Mouse (Mus musculus): Measurements from ENCODE around the gene Gm21970.

Gene Gm21970

DNA sequence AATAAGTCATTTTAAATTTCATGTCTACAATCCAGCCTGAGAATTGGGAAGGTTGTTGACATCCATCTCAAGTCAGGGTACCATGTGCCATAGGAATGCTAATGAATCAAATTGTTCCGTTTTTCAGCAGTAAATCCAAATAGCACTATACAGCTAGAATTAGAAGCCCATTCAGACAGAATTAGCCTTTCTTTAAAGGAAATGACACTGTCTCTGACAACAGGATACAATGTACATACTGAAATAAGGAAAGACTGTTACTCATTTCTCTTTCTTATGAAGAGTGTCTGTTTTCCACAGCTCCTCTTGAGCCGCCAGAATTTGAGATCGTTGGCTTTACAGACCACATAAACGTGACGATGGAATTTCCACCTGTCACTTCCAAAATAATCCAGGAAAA lies at the start of gene Gm21970:
Gm21970 (plus strand) TSS at position 301 of the 400 bp plus-strand sequence.
- WGBS: 77% methylated on average over 5 of the region's 5 CpGs

DNA sequence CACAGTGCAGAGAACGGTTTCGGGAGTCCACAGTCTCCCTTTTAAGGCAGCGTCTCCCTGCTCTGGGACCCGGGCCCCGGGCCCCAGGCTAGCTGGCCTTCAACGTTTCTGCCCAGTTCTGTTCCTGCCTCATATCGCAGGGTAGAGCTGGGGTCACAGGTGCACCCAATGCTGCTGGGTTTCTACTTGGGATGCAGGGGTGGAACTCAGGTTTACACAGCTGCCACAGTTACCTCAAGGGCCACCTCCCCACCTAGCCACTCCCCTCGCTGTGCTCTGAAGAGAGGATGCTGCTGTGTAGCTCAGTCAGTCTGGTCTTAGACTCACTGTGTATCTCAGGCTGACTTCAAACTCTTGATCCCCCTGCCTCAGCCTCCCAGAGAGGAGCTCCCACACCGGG lies 45.0 kb upstream of the Gm21970 start:
- 85% methylated on average over 9 of the region's 9 CpGs for WGBS

DNA sequence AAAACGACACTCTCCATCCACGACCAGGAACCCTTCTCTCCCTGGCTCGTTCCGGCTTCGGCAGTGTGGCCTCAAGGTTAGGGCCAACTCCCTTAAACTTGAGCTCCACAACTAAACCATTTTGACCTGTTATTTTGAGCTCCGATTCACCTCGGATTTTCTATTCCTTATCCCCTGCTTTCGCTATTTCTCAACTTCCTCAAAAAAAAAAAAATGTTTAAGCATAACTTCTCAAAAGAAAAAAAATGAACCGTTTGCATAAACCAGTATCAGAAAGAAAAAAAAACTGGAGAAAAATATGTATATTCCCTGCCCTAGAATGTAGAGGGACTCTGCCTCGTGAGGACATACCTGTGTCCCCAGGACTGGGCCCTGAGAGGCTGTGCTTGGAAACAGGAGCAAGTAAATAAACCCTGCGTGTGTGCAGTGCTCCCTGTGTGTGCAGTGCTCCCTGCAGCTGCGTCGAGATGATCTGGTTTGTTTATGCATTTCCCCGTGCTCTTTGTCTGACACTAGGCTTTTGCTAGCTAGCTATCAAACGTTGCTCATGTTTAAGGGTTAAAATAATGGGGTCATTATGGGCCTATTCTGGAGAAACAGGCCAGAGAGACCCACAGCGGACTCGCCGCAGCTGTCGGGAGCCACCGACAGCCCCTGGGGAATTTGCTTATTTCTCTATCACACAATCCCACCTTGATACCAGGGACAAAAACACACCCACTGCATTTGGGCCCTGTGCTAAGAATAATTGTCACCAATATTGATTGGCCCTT lies 43.8 kb upstream of the Gm21970 start:
- 79% methylated on average over 20 of the region's 20 CpGs for WGBS

DNA sequence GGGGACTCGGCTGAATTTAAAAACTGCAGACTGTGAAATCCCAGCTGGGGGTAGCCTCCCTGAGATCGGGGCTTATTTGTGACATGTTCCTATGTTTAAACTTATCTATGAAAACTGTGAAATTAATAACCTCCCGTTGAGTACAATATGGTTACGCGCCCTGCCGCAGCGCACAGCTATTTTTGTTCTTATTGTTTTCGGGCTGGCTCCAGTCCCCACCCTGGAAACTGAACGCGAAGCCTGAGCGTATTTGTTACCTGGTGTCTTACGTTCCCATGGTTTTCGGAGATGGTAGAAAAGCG lies 43.3 kb upstream of the Gm21970 start:
- WGBS: 80% methylated on average over 14 of the region's 14 CpGs

DNA sequence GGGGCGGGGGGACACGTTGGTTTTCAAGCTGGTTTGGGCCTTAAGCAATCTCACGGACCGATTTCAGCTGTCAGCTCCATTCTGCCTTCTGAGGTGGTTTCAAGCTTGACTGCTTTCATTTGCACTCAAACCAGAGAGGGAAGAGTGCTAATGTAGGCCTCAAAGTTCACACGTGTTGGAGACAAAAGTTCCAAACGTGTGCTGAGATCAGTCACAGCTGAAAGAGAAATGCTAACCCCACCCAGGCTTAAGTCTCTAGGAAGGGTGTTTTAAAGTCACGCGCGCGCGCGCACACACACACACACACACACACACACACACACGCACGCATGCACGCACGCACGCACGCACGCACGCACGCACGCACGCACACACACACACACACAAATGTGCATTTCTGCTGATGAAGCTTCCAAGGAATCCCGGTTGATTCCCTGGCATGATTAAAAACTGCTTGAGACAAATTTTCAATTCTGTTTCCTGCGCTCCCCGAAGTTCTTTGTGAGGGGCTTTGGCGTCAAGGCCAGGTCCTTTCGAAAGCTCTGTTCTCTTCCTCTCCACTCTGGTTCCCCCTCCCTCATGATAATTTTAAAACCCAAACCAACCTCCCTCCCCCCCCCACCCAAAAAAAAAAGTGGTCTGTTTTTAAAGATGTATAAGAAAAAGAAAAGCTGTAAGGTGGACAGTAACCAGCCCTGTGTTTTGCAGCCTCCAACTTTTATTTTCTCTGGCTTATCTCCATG lies 42.8 kb upstream of the Gm21970 start:
- 78% methylated on average over 28 of the region's 28 CpGs for WGBS

DNA sequence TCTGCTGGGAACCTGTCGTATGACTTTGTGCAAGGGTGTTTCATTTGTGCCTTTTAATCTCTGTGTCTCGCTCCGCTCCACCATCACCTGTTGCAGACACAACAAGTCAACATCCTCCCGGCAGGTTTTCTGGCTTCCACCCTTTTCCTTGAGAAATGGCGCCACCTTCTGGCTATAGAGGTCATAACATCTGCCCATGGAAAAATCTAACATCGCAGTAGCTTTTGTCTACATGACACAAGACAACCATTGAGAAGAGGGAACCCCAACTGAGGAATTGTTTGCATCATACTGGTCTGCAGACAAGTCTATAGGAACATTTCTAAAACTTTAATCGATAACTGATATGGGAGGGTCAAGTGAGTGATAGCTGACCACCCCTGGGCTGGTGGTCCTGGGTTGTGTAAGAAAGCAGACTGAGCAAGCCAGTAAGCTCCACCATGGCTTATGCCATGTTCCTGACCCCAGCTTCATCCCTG lies 39.4 kb upstream of the Gm21970 start:
- 2% methylated on average over 7 of the region's 7 CpGs for WGBS

DNA sequence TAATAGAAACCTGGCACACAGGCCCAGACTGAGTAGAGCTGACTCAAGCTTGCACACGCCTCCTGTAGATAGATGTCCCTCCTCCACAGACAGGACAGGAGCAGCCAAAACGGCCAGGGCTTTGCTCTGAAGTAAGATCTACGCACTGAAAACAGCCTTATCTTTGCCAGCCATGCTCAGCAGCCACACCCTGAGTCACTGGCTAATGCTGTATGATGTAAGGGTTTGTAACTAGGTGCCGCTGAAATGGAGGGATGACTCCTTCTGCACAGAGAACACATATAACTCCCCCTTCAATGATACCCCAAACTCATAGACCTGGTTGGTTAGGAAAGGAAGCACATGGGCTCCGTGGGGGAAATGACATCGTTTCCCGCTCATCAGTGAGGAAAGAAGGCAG lies 38.8 kb upstream of the Gm21970 start:
- WGBS: 68% methylated on average over 7 of the region's 7 CpGs

DNA sequence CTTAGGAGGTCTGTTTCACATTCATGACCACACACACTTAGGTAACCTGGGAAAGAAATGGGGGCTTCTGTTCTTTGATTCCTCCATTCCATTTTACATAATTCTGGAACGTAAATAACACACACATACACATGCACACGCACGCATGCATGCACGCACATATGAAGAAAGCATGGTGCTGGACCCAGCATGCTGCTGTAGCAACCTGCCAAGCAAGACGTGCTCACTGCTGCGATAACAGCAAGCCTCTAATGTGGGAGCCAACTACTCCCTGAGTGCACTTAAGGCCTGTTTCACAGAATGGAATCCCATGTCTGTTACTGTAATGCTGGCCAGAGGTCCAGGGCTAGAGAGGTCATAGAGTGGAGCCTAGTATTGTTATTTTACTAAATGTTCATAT lies 38.3 kb upstream of the Gm21970 start:
- 83% methylated on average over 6 of the region's 6 CpGs for WGBS

DNA sequence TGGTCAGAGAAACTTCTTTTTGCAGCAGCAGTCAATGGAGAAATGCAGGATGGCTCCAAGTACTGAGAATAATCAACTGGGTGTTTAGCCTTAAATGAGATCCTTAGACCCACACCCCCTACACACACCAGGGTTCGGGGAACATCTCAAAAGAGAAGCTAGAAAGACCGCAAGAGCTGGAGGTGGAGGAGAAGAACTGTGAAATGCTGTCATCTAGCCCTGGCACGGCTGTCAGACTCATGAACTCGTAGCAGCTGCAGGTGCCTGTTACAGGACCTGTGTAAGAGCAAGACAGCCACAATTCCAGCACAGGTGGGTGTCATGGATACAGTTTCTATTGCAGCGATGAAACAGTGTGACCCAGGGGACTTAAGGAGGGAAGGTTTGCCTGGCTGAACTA lies 37.9 kb upstream of the Gm21970 start:
- WGBS: 68% methylated on average over 5 of the region's 5 CpGs

DNA sequence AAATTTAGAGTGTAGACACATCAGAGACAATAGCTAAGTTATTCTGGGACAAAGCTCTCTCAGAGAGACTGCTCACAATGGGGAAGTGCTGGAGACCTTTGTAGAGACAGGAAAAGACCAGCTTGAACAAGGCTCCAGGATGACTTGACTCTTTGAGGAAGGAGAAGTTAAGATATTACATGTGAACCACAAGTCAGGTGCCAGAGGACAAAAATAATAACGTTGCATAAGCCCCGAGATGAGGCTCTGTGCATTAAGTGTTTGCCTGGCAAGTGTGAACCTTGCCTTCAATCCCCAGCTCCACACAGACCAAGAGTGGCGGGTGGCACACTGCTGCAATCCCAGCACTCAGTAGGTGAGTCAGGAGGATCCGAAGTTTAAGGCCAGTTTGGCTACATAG lies 36.9 kb upstream of the Gm21970 start:
- 75% methylated on average over 4 of the region's 4 CpGs for WGBS

DNA sequence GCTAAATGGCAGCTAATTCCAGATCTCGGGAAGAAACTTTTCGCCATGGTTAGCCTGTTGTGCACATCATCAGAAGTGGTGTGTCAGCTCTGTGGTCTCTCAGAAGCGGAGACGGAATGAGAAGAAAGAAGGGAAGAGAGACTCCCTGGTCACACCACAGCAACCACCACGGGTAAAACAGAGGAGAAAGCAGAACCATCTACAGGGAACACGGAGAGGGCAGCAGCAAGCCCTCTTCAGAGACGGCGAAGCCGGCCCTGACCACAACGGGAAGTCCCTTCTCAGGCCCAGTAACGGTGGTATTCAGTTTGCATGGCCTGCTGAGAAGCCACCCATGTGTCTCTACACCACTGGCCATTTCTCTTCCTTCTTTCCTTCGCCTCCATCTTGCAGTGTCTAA lies 36.4 kb upstream of the Gm21970 start:
- WGBS: 82% methylated on average over 12 of the region's 12 CpGs

DNA sequence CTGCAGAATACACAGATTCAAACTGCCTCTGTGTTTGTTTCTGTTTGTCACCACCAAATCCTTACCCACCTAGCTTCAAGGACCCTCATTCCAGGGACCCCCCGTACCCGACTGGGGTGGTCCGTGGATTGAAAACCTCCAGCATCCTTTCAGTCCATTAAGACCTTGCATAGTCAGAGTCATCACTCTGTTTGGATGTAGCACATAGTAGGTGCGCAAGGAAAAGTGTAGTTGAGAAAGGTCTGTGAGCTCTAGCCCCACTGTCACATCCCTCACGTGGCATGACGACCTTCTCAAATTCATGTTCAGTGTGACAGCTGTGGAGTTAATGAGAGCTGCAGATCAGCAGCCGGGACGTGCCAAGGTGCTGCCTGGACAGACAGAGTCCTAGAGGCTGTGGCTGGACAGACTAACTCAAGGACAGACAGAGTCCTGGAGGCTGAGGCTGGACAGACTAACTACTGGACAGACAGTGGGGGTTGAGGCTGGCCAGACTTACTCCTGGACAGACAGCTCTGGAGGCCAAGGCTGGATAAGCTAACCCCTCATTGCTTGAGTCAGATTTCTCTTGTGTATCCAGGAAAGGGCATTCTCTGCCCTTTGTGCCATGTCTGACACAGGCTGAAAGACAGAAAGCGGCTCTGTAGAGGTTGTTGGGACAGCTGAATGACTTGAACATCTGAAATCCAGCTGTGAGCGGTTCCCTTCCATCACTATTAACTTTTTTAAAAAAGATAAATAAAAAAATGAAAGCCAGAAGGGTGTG lies 34.6 kb upstream of the Gm21970 start:
- 87% methylated on average over 10 of the region's 10 CpGs for WGBS

DNA sequence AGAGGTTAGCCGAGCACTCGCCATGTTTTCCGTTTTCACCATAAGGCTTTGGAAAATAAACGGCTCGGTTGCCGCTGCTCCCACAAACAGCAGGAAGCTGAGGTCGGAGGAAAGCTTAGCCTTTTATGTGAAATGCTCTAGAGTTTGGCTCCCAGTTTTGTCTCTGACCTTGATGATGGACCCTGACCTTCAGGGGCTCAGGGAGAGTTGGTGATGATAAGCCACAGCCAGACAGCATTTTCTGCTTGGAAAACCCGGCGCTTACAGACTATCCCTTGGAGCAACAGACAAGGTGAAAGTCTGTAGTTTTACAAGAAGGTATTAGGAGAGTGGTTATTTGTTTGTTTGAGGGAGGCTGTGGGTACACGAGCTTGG lies 34.0 kb upstream of the Gm21970 start:
- WGBS: 65% methylated on average over 10 of the region's 10 CpGs

DNA sequence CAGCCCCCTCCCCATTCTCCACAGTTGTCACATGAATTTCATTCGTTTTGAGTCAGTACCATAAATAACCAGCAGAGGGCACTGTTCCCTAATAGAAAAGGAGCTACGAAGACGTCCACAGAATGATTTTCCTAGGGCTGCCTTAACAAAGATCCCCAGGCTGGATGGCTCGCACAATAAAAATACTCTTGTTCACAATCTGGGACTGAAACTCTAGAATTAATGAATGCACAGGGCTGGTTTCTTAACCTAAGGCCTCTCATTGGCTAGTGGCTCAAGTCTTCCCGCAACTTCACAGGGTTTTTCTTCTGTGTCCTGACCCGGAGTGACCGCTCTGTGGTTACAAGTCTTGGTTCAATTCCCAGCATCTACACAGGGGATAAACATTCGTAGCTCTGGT lies 33.0 kb upstream of the Gm21970 start:
- WGBS: 25% methylated on average over 8 of the region's 8 CpGs

DNA sequence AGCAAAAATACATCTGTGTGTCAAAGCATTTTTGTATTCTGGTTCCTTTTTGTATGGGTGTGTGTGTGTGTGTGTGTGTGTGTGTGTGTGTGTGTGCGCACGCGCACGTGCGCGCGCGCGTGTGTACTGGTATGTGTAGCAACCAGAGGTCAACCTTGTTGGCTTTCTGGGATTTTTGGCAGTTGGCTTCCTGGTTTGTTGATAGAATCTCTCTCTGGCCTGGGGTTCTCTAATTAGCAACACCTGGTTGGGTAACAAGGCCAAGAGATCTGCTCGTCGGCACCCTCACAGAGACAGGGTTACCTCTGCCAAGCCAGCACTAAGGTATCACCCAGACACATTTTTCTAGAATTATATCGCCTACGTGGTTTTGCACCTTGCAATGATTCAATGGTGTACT lies 32.0 kb upstream of the Gm21970 start:
- 88% methylated on average over 13 of the region's 13 CpGs for WGBS

DNA sequence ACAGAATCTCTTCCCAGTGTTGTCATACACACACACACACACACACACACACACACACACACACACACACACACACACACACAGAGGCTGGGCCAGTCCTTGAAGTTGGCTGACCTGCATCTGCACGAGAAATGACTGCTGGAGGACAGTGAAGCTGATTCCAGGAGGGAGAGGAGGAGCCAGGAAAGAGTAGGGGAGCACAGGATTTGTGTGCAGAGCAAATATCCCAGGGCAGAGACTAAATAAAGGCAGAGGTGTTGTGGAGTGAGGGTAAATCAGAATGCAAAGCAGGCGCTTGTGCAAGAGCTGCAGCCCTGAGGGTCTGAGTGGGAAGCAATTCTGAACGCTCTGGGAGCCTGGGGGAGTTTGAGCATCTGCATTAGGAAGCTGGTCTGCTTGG lies 31.4 kb upstream of the Gm21970 start:
- 74% methylated on average over 3 of the region's 3 CpGs for WGBS

DNA sequence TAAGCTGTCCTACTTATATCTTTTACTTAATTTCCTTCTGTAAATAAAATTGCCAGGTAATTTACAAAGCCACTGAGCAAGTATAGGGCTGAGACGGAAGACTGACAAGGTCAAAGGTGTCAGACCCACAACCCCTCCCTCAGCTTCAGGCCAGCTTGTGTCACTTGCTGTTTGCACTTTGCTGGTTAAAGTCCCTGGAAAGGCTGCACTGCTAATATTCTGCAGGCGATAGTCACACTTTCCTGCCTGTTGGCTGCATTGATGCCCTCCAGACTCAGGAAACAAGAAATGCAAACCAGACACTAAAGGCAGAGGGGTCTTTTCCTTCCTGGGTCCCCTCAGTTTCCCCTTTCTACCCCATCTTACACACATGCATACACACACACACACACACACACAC lies 29.5 kb upstream of the Gm21970 start:
- WGBS: 79% methylated on average over 2 of the region's 2 CpGs

DNA sequence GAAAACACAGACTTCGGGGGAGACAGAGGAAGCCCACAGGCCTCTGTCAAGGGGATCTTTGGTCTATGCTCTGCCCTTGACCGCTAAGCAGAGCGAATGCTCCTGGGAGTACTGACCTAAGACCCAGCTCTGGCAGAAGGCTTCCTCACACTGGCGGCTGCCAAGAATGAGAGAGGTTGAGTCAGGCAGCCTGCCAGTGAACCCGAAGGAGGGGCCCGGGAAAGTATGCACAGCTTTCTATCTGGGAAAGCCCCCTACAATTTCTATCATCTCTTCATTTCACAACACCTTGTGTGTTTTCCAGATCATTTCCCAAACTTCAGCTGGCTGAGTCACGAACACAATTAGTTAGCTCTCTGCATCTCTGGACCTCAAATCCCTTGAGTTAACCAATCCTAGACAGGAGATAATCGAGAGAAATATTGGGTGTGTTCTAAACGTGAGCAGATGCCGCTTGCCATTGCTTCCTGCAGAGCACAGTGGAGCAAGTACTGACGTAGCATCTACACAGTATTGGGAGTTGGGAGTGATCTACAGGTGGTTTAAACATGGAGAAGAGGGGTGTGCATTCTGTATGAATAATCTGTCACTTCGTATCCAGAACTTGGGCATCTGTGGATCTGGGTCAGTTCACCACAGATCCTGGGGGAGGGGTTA lies 28.8 kb upstream of the Gm21970 start:
- WGBS: 55% methylated on average over 12 of the region's 12 CpGs

DNA sequence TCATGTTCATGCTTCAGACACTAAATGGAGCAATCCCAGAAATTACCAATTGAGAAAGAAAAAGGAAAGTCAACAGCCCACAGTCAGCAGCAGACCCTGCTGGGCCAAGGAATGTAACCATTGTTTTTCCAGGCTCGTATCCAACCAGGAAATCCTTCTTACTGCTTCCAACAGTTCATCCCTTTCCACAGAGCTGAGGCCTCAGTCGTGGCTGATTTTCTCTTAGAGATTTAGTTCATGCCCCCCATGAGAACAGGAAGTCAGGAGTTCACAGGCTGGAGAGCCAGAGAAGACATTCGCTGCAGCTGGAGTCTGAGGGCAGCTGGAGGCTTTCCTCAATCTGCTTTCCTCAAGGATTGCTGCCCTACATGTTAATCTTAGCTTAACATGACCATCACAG lies 28.0 kb upstream of the Gm21970 start:
- WGBS: 47% methylated on average over 3 of the region's 3 CpGs

DNA sequence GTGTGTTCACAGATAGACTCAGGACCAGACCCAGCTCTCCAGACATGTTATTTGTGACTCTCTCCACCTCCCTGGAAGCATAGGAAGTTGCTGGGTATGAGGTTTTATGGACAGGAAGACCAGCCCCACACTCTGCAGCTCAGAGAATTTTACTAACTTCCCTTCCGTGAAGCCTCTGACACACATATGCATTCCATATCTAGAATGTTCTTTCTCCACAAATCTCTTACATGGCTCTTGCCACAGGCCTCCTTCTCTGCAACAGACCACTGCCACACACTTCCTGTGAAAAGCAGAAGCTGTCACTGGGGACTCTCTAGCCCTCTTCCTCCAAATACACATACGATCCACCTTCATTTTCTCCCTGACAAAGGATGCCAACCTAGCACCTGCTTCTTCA lies 24.5 kb upstream of the Gm21970 start:
- 84% methylated on average over 2 of the region's 2 CpGs for WGBS

DNA sequence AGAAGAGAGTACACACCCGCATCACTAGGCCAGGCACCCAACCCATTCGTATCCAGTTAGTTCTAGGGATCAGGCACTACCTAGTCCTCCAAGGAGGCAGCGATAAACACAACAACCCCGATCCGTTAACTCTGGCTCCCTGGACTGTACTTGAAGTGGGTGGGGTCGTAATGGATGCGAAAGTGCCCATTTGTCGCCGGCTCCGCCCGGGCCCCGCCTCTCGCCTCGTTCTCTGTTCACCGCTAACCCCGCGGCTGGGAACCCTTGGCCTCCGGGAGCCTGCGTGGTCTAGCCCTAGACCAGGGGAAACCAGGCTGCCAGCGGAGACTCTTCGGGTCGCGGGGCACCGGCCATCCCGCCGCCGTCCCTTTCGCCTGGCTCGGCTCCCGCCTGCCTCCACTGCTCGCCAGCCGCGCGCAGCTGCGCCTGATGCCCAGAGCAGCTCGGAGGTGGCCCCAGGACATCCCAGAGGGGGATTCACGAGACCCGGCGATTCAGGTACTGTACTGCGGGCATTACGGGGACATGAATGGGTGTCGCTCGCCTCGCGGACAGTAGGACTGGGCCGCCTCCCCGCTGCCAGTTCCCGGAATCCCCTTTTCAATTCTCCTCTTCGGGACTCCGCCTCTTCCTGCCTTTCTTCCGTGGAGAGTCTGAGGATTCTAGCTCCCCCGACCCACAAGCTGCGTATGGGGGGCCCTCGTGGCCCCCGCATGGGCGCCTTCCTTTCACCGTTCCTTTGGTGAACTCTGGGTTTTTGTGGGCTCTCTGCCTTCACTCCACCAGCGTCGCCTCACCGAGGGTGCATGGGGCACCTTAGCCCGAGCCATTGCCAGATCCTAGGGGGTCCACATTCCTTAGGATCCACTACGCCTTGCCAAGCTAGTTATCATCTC lies 18.7 kb upstream of the Gm21970 start, which contains the start of gene Ifnar2:
Ifnar2 (plus strand) TSS at position 207 of the 896 bp plus-strand sequence.
- under 1% methylated on average over 62 of the region's 62 CpGs for WGBS

Data from cerebral cortex, adult 2 months (tissue).